Mouse (Mus musculus): ENCODE data around the gene Pde4b.

- TF ChIP-seq CTCF (IDR thresholded peaks at IDR 0.05; ENCODE audit: low read depth, low read length) (no peak), TAL1 (conservative IDR thresholded peaks at IDR 0.05; ENCODE audit: low read depth, low read length) (no peak), GATA1 (IDR thresholded peaks at IDR 0.05; ENCODE audit: borderline replicate concordance, low read length) (no peak)
These were observed 210.2 kb downstream of the Pde4b start for GRCm38 (mm10) chr4:102297558-102297957.
